Mouse (Mus musculus): ENCODE measurements at regions not wholly inside any gene's neighbourhood (a gene's known extent, or its start where the extent isn't known, plus 50 kb on each side); places are given as distances from the start of the nearest gene placed in this dataset.

DNA sequence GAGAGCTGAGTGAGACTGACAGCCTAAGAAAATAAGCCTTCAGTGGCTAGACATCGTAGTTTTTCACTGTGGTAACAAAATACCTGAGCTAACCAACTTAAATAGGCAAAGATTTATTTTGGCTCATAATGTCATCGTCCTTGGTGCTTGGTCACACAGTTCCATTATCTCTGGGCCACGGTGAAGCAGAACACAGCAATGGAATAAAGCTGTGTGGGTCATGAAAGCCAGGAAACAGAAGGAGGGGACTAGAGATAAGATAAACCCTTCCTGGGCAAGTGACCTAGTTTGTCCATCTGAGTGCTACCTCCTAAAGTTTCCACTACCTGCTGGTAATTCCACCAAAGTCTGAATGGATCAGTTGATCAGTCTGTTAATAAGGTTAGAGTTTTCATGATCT lies 134.8 kb upstream of the Gm5129 start:
- TF ChIP-seq POLR2A (IDR thresholded peaks at IDR 0.05; ENCODE audit: borderline replicate concordance, extremely low read depth, insufficient read depth, insufficient read length, poor library complexity, severe bottlenecking) (no peak), CTCF (IDR thresholded peaks at IDR 0.05; ENCODE audit: borderline replicate concordance, extremely low read depth, insufficient read depth, insufficient read length) (no peak)

Measured in brain, embryonic 14.5 days (tissue).